Mouse (Mus musculus): ENCODE results near the gene Isca1. TPM values are rescaled to one million over a fixed set of nuclear protein-coding genes. Genes with fewer than 3 reads are reported as not detected.
A peak's percentile ranks its signal among the peaks of the same experiment; 100 is the strongest.
"Not testable (repeated sequence)": the region's sequence is repeated elsewhere in the genome, so short reads cannot be mapped to it uniquely, and the experiment has no call there.

The Isca1 gene
- total RNA-seq, 2 experiments from 2014 or later: 171 to 180 TPM

DNA sequence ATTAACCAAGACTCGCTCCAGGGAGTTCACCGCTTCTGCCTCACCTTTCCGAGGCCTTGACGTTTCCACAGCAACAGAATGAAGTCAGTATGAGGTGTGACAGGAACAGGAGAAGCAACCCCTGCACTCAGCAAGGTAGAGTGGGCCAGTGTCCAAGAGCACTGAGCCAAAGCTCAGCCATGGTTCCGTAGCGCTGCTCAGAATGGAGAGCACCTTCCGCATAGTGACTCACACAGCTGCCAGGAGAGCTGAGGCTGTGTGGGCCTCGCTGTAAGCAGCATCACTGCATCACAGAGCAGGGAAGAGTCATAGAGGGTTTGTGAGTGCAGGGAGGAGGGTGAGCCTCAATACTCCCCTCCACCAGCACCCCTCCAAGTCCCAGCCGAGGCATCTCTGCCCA, 22.9 kb downstream of the Isca1 start, which contains the start of gene 1700014D04Rik:
Gene 1700014D04Rik, minus strand, starts transcription at position 42 of the 400 bp plus-strand sequence.
- no peak for DNase-seq

DNA sequence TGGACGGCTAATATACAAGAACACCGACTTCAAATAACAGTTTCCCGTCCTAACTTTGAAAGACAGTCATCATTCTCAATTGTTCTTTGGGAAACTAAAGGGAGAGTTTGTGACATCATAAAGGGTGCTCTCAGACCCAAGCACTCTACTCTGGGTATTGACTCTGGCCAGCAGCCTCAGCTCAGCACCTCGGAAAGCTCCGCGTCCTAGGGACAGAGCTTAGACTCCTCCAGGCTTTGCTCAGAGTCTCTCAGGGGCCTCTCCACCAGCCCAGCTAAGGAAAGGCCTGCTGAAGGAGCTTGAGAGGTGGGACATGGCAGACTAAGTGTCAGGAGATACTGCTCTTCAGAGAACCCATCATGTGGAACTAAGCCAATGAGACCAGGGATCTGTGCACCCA, 23.4 kb downstream of the Isca1 start:
- DNase-seq: no peak

DNA sequence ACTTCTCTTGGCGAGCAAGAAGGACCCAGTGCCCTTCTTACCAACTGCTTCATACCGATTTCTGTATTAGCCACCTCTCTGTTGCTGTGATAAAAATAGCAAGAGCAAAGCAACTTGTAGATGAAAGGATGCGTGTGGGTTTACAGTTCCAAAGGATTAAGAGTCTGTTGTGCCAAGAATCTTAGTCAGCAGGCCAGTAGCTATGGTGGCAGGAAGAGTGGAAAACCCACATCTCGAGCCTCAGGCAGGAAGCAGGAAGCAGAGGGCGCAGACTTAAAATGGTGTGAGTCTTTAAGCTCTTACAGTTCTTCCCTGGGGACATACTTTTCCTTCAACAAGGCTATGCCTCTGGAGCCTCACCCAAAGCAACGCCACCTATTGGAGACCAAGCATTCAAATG, 24.1 kb downstream of the Isca1 start:
- DNase-seq: no peak

DNA sequence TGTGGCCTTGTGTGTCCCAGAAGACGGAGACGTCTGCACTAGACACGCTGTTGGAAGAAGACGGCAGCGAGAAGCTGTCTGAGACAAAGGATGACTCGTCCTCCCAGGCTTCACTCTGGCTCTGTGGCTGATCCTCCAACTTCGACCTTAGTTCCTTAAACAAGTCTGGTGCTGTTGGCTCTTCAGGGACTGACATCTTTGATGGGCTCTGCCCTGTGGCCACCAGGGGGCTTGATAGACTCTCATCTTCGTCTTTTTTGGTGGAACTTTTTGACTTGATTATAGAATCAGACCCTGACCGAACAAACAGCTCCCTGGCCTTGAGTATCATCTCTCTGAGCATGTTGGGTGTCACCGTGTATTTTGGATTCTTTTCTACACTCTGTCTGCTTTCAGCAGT, 27.9 kb downstream of the Isca1 start:
- no peak for DNase-seq

DNA sequence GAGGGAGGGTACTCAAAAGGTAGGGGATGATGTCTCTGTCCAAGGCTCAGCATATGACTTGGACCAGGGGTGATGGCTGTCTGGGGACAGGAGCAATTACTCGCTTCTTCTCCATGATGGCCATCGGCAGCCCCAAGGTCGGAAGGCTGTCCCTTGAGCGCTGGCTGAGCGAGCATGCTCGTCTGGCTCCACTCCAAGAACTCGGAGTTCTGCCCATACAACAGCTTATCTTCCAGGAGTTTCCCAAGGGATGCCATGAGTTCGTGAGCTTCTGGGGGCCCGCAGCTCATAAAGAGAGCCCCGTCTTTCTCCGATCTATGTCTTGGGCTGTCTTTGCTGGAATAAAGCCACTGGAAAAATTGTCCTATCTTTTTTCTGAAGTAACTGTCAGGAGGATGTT, 28.5 kb downstream of the Isca1 start:
- peak; percentile 34 for DNase-seq

DNA sequence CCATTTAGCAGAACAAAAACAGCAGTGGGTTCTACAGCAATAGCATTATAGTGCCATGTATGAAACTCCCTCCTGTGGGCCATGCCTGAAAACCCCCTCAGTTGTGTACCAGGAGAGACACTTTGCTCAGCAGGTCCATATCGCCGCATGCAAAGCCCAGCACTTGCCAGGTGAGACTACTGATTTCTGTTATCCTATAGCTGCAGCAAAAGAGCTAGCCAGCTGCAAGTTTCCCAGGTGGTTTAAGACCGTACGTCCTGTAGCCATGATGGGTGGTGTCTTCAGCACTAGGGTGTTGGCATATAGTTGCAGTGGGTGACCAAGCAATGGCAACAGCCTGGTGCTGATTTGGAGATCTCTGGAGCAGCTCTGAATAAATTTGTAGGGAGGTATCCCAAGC, 30.2 kb downstream of the Isca1 start:
- DNase-seq: no peak

DNA sequence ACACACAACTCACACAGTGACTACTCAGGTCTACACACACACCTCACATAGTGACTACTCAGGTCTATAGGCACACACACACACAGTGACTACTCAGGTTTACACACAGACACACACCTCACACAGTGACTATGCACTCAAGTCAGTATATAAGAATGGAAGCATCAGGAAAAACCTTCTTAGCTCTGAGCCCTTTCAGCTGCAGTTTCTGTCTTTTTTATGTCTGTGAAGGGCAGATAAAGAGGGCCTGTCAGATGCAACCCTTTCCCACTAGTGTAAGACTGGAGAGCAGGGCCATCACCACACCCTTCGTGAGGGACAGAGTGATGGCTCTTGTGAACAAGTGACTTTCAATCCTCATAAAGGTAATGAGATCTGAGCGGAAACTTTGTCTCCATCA, 31.2 kb downstream of the Isca1 start:
- DNase-seq: no peak

DNA sequence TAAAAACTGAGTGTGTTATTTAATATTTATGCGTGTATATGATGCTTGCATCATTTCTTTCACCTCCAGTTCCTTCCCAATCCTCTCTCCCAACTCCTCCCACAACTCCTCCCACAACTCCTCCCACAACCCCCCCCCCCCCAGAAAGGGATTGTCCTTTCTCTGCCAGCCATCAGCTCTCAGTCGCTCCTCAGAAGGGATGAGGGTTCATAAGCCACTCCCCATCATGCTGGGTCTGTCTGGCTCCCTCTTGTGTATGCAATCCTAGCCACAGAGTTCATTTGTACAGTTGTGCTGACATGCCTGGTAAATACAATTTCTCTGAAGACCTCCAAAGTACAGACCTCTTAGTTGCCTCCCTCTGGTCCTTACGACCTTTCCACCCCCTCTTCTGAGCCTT, 34.4 kb downstream of the Isca1 start:
- no peak for DNase-seq

DNA sequence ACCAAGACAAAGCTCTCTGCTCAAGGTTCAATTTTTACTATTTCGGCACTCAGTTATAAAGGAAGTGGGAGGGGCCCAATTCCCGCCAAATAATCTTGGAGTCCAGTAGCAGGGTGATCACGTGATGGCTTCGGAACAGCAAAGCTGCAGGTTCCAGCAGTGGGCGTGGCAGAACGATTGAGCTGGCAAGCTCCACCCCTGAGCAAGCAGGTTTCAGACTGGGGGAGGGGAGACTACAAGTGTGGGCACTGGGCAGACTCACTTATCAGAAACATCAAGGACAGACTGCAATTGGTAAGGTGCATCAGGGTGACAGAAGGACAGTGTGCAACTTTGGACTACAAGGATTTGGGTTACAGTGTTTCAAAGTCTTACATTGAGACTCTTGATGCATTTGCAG, 35.3 kb downstream of the Isca1 start:
- DNase-seq: not testable (repeated sequence)

DNA sequence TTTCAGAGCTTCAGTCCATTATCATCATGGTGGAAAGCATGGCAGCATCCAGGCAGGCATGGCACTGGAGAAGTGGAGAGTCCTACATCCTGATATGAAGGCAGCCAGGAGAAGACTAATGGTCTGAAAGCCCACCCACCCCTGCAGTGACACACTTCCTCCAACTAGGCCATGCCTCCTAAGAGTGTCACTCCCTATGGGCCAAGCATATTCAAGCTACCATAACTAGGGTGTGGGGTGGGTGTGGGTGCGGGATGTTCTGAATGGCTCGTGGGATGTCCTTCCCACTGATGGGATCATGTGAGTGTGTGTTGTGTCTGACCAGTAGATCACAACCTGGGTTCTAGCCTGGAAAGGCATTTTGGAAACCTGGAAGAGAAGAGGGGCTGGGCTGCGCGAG, 35.7 kb downstream of the Isca1 start:
- no peak for DNase-seq

DNA sequence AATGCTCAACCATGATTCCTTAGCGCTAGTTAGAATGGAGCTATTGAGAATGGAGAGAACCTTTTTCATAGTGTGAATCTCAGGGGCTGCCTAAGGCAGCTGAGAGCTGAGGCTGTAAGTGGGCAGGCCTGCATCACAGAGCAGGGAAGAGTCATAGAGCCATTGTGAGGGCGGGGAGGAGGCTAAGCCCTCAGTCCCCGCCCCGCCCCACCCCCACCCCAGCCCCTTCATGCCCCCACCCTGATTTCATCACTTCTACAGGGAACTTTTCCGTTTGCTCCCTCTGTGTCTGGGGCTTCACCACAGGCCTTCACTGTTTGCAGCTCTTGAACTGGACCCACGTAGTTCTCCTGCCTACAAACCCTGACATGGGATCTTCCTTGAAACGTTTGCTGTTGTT, 38.0 kb downstream of the Isca1 start, which contains the start of gene Spata31d1d:
Gene Spata31d1d, minus strand, starts transcription at position 101 of the 400 bp plus-strand sequence.
- no peak for DNase-seq

DNA sequence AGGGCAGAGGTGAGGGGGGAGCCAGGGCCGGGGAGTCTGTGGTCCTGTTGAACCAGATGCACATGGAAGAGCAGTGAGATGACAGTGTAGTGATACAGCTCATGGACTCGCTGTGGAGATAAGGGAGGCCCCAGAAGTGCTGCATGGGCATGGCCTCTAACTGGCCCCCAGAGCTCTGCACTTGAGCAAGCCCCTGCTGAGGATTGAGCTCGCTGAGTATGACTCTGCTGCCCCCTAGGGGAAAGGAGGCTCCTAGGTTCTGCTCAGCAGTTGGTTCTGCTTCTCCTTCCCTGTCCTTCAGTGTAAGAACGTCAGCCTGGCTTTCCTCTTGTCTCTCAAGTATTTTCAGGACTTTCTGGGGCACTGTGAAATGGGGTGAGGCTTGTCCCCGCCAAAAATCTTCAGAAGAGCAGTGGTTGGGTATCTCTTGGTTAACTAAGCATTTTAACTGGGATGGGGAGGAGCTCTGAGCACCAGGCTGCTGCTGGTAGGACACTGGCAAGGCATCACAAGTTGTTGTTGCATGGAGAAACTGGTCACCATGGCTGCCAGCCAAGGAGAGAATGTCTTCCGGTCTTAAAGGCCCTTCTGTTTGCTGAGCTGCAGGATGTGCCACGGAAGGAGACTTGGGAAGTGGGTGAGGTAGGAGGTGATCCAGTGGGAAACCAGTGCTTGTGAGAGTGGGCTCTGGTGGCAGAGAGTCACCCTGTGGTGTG, 41.1 kb downstream of the Isca1 start:
- peak; percentile 52 for DNase-seq

DNA sequence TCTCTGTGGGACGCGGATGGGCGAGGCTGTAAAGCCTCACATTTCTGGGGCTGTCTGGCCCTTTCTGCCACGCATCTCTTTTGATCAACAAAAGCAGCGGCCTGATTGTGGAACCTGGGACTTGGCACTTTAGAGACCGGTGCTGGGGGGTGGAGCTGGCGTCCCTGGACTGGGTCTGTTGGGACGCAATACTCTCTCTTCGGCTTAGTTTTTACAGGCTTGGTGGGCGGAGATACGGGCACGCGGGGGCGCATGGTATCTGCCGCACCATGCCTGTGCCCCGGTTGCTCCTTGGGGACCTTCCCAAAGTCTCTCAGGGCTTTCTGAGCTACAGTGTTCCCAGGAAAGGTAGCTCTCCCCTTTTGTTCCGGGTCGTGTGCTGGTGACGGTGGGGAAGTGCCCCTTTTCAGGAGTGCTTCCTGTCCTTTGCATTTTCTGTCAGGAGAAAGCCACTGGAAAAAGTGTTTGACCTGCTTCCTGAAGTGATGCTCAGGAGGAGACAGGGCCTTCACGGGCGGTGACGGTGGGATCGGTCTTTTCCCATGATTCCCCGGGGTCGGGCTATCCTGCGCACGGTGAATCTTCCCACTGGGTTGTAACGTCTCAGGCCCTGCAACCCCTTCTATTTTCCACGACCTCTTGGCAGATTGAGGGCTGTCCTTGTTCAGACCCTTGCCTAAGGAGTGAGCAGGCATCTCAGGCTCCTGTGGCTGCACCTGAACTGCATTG, 43.3 kb downstream of the Isca1 start:
- no peak for DNase-seq

DNA sequence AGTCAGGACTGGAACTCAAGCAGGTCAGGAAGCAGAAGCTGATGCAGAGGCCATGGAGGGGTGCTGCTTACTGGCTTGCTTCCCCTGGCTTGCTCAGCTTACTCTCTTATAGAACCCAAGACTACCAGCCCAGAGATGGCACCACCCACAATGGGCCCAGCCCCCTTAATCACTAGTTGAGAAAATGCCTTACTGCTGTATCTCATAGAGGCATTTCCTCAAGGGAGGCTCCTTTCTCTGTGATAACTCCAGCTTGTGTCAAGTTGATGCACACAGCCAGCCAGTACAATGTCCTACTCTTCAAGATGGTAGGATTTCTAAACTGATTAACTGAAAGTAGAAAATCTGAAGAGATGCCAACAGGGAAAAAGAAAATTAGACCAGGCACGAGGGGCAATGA, 47.5 kb downstream of the Isca1 start:
- not testable (repeated sequence) for DNase-seq

DNA sequence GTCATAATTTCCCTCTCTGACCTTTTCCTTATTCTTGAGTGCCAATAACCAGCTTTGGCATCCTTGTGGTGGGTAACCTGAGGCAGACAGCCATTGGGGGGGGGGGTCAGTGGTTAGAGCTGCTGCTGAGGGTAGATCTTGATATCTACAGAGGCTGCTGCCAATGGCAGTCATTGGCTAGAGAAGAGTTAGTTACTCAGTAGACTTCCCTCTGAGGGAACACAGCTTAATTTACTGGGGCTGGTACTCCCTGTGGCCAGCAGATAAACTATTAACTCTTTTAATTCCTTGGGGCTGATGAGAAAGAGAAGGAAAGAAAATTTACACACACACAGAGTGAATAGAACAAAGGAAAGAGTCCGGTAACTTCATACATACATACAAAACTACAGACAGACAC, 50.1 kb downstream of the Isca1 start:
- no peak for DNase-seq

DNA sequence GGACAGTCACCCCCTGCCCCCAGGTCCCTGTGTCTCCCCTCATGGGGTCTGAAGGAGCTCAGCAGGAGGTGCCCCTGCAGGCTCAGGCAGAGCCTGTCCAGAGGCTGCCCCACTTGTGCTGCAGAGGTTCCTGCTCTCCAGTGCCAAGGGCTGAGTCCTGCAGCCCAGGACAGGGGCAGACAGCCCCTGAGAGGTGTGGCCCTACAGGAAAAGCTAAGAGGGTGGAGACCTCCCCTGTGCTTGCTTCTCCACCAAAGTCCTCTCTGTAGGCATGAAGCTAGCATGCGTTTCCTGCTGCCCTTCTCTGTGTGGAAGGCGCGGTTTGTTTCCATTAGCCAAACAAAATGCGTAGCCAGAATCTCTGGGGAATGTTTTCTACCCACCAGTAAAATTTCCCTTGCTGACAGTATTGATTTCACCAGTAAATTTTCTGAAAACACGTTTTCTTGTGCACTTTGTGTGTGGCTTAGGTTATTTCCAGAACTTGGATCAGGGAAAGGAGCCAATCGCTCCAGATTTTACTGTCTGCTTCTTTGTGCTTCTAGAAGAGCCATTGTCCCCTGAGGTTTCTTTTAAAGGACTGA, 50.7 kb downstream of the Isca1 start:
- DNase-seq: not testable (repeated sequence)

DNA sequence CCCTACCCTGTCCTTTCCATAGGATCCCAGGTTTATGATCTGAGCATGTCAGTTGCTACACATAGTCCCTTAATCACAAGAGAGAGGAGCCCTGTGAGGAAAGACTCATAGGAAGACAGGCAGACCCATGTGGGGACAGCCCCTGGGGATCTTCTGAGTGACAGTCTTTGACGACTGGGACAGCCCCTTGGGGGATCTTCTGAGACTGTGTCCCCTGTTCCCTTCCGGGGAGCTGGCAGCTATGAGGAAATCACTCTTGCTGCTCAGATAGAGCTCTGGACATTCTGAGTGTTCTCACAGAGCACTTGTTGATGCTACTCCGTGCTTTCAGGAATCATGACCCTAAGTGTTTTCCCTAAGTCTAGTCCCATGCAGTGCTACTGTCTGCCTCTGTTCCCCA, 55.9 kb downstream of the Isca1 start:
- no peak for DNase-seq

DNA sequence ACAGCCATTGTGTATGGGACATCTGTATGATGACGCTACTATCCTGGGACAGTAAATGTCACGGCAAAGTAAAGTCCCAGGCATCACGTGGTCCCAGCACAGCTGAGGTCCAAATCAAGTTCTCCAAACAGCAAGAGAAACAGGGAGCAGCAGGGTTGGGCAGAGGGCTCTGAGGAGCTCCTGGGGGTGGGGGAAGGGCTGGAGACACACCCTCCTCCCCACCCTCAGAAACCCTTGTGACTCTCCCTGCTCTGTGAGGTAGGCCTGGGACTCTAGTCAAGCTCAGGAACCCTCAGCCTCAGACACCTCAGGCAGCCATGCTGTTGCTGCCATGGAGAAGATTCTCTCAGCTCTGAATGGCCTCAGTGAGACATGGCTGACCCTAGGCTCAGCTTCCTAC, 57.6 kb downstream of the Isca1 start, which contains the start of gene Spata31d1b:
Gene Spata31d1b, plus strand, starts transcription at position 301 of the 400 bp plus-strand sequence.
- DNase-seq: not testable (repeated sequence)

DNA sequence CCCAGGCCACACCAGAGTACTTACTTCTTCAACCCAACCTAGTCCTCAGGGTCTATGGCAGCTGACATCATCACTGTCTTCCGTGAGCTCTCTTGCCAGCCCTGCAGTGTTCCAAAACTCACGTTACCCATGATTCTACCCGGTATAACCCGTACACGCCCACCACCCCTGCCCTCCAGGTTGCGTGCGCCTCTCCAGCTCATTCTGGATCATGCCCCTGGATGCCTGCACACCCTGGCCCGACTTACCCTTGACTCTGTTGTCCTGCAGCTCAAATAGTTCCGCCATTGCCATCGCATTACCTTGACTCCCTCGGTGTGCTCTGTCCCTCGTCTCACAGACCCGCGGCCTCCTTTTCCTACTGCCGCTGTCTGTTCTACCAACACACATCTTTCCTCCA, 59.4 kb downstream of the Isca1 start, which contains the start of gene Spata31d1a:
Gene Spata31d1a, minus strand, starts transcription at position 101 of the 400 bp plus-strand sequence.
- no peak for DNase-seq
